Mouse (Mus musculus) hindbrain, embryonic 12.5 days (tissue): ENCODE results near the gene Krtap5-2. TPM values are rescaled to one million over a fixed set of nuclear protein-coding genes. Genes with fewer than 3 reads are reported as not detected.

ENCODE experiments used
- ATAC-seq: fragments of 200-750 bp; cut with Nextera tagmentation; 2 replicates; pipeline ENCODE4 v1.8.0; 2017; ENCODE audit warnings: moderate TSS enrichment; ENCODE audit not compliant: low FRiP score
- H3K27ac ChIP-seq: fragments of 300-500 bp; sonication (generic); 2 replicates; pipeline ENCODE4 v1.5.1; 2016; ENCODE audit warnings: mild to moderate bottlenecking
- H3K27me3 ChIP-seq: fragments of 300-500 bp; sonication (generic); 2 replicates; pipeline ENCODE4 v1.6.1; 2016; ENCODE audit warnings: mild to moderate bottlenecking
- H3K36me3 ChIP-seq: fragments of 300-500 bp; sonication (generic); 2 replicates; pipeline ENCODE4 v1.6.1; 2016; ENCODE audit warnings: mild to moderate bottlenecking
- H3K4me1 ChIP-seq: fragments of 300-500 bp; sonication (generic); 2 replicates; pipeline ENCODE4 v1.6.1; 2016
- H3K4me2 ChIP-seq: fragments of 300-500 bp; sonication (generic); replicated peaks from 2 replicates; pipeline ENCODE4 v1.6.1; 2016; ENCODE audit warnings: mild to moderate bottlenecking
- H3K4me3 ChIP-seq: fragments of 300-500 bp; sonication (generic); 2 replicates; pipeline ENCODE4 v1.5.1; 2016; ENCODE audit warnings: mild to moderate bottlenecking
- H3K9ac ChIP-seq: fragments of 300-500 bp; sonication (generic); 2 replicates; pipeline ENCODE4 v1.6.1; 2016; ENCODE audit warnings: mild to moderate bottlenecking, moderate library complexity
- H3K9me3 ChIP-seq: fragments of 300-500 bp; sonication (generic); replicated peaks from 2 replicates; pipeline ENCODE4 v1.6.1; 2016; ENCODE audit warnings: mild to moderate bottlenecking
- WGBS: fragments of 180-500 bp; shearing (Covaris S2); methylation state at CpG from one replicate; pipeline ENCODE4 v1.1.7; 2016; 5-methylcytosine and 5-hydroxymethylcytosine counted together
- polyA plus RNA-seq: library from polyadenylated mRNA; unstranded; fragments of >200 nt; fragmentation: Nextera tagmentation; extraction: Ambion mirVana; gene quantifications from 2 replicates; pipeline ENCODE4 v1.2.1, GENCODE M21; 2016

Krtap5-2 gene
- polyA plus RNA-seq, 1 experiment from 2014 or later = not detected

DNA sequence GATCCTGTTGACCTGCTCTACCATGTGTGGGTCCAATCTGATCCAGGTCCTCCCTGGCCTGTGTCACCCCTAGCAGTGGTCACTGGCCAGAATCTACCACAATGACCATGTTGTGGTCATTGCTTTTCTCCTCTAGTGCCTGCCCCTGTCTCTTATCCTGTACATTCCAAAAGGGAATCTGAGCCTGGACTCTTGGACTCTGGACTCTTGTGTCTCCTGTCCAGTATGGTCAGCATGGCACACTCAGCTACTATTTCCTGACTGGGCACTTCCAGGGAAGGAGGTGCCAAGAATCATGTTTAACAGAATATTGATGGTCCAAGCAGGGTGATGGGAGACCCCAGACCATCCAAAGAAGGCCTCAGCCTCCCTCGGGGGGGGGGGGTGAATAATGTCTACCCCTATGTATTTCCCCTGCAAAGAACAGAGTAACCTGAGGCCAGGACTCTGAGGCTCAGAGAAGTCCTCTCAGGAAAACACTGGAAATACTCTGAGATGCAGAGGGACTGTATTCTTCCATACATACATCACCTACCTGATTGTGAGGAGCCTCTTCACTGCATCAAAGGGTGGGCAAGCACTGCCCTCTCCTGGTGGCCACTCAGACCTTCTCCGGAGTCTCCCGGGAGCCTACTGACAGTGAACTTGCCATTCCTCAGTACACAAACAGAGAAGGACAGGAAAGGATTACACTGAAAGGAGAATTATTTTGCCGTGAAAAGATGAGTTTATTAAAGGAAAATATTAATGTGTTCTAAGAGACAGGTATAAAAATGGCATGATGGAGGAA is 41.4 kb downstream of the Krtap5-2 start:
- 59% methylated on average over 4 of the region's 4 CpGs for WGBS
- H3K9me3 ChIP-seq = no peaks in the 10 kb centered on the region
- no peak for ATAC-seq

DNA sequence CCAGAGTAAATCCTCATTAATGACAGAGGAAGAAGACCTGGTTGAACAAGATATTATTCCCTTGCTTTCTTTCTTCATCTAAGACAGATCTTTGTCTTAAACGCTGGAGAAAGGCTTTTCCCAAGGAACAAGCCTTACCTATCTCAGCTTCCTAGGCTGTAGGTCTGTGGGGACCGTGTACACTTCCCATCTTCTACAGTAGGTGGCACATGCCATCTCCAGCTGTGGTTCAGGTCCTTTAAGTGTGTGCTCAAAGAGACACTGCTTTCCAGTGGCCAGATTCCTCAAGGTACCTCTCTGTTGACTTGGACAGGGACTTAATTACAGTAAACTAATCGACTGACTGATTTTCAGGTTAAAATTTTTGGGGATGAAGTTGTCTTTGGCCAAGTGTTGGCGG is 47.0 kb downstream of the Krtap5-2 start:
- H3K27ac ChIP-seq = no peak overlapping the region
- ATAC-seq = no peak
- H3K36me3 ChIP-seq = no peaks in the 10 kb centered on the region
- no peak overlapping the region for H3K4me2 ChIP-seq
- 73% methylated on average over 4 of the region's 4 CpGs for WGBS
- H3K4me1 ChIP-seq = no peaks in the 10 kb centered on the region
- H3K4me3 ChIP-seq = no peak overlapping the region
- 0 out of 2 replicates have a peak, but pooled peaks cover 2% of the 10 kb centered on the region for H3K27me3 ChIP-seq
- no peak overlapping the region for H3K9ac ChIP-seq
- no peaks in the 10 kb centered on the region for H3K9me3 ChIP-seq

More for the DNA sequence above, 41.4 kb downstream of the Krtap5-2 start:
- H3K36me3 ChIP-seq = no peaks in the 10 kb centered on the region
- H3K9ac ChIP-seq = no peak overlapping the region
- H3K27ac ChIP-seq = no peak overlapping the region
- H3K4me3 ChIP-seq = no peak overlapping the region
- 0 out of 2 replicates have a peak, but pooled peaks cover 2% of the 10 kb centered on the region for H3K27me3 ChIP-seq
- H3K4me2 ChIP-seq = no peak overlapping the region
- no peaks in the 10 kb centered on the region for H3K4me1 ChIP-seq

Other genes starting within 250 kb of the Krtap5-2 start
- gene Brsk2, start 226.3 kb downstream of the Krtap5-2 start, polyA plus RNA-seq = 15.9 and 18.6 TPM in 2 replicates
- 48.0 and 48.8 TPM in 2 replicates for gene Mob2, start 114.9 kb downstream of the Krtap5-2 start, polyA plus RNA-seq
- gene Dusp8, start 80.2 kb downstream of the Krtap5-2 start, polyA plus RNA-seq = 49.1 and 53.8 TPM in 2 replicates
- not detected in 2 replicates for gene Gm45618, start 55.3 kb downstream of the Krtap5-2 start, polyA plus RNA-seq
- gene Gm39115, start 40.0 kb downstream of the Krtap5-2 start, polyA plus RNA-seq = not detected in 2 replicates
- not detected in 2 replicates for gene Gm45337, start 31.4 kb downstream of the Krtap5-2 start, polyA plus RNA-seq
- not detected in 2 replicates for gene Gm29735, start 18.9 kb downstream of the Krtap5-2 start, polyA plus RNA-seq
- not detected in 2 replicates for gene Gm4553, start 10.3 kb downstream of the Krtap5-2 start, polyA plus RNA-seq
- gene Gm10153, start 14.4 kb upstream of the Krtap5-2 start, polyA plus RNA-seq = not detected in 2 replicates
- not detected in 2 replicates for gene Krtap5-3, start 25.4 kb upstream of the Krtap5-2 start, polyA plus RNA-seq
- not detected in 2 replicates for gene Gm7579, start 35.9 kb upstream of the Krtap5-2 start, polyA plus RNA-seq
- not detected in 2 replicates for gene Krtap5-5, start 54.0 kb upstream of the Krtap5-2 start, polyA plus RNA-seq
- gene Gm40460, start 65.1 kb upstream of the Krtap5-2 start, polyA plus RNA-seq = not detected in 2 replicates
- not detected in 2 replicates for gene Gm2431, start 82.3 kb upstream of the Krtap5-2 start, polyA plus RNA-seq
- gene Gm4559, start 98.4 kb upstream of the Krtap5-2 start, polyA plus RNA-seq = not detected in 2 replicates
- gene Krtap5-1, start 121.1 kb upstream of the Krtap5-2 start, polyA plus RNA-seq = not detected in 2 replicates
- not detected in 2 replicates for gene Krtap5-4, start 127.5 kb upstream of the Krtap5-2 start, polyA plus RNA-seq
- 0.82 and 1.3 TPM in 2 replicates for gene Ifitm10, start 197.7 kb upstream of the Krtap5-2 start, polyA plus RNA-seq
- gene Gm49369, start 206.7 kb upstream of the Krtap5-2 start, polyA plus RNA-seq = not detected in 2 replicates
- gene Ctsd, start 212.0 kb upstream of the Krtap5-2 start, polyA plus RNA-seq = 213 and 215 TPM in 2 replicates